Mouse (Mus musculus) midbrain, embryonic 14.5 days (tissue): ENCODE results near the gene Atf6. TPM values are rescaled to one million over a fixed set of nuclear protein-coding genes. Genes with fewer than 3 reads are reported as not detected.

ENCODE experiments used
- ATAC-seq: fragments of 200-750 bp; cut with Nextera tagmentation; 2 replicates; pipeline ENCODE4 v1.8.0; 2017; ENCODE audit warnings: moderate number of reproducible peaks, moderate library complexity; ENCODE audit not compliant: low FRiP score, low TSS enrichment
- DNase-seq: peaks from one replicate; pipeline ENCODE4 v3.0.0-alpha.2; 2015
- H3K27ac ChIP-seq: fragments of 300-500 bp; sonication (generic); replicated peaks from 2 replicates; pipeline ENCODE4 v1.5.1; 2014; ENCODE audit warnings: mild to moderate bottlenecking, low read depth, low read length, moderate library complexity
- H3K27me3 ChIP-seq: fragments of 300-500 bp; sonication (generic); 2 replicates; pipeline ENCODE4 v1.6.1; 2014; ENCODE audit warnings: low read length, control low read depth, mixed read lengths; ENCODE audit not compliant: control insufficient read depth, insufficient read depth
- H3K36me3 ChIP-seq: fragments of 300-500 bp; sonication (generic); 2 replicates; pipeline ENCODE4 v1.6.1; 2014; ENCODE audit warnings: low read length, control low read depth; ENCODE audit not compliant: control insufficient read depth, insufficient read depth
- H3K4me1 ChIP-seq: fragments of 300-500 bp; sonication (generic); 2 replicates; pipeline ENCODE4 v1.6.1; 2014; ENCODE audit warnings: mild to moderate bottlenecking, antibody characterized with exemption, low read length, control low read depth; ENCODE audit not compliant: control insufficient read depth, insufficient read depth
- H3K4me2 ChIP-seq: fragments of 300-500 bp; sonication (generic); 2 replicates; pipeline ENCODE4 v1.6.1; 2014; ENCODE audit warnings: mild to moderate bottlenecking, low read length, moderate library complexity
- H3K4me3 ChIP-seq: fragments of 300-500 bp; sonication (generic); replicated peaks from 2 replicates; pipeline ENCODE4 v1.5.1; 2014; ENCODE audit warnings: low read depth, low read length
- H3K9ac ChIP-seq: fragments of 300-500 bp; sonication (generic); replicated peaks from 2 replicates; pipeline ENCODE4 v1.6.1; 2014; ENCODE audit warnings: mild to moderate bottlenecking, low read length, moderate library complexity
- H3K9me3 ChIP-seq: fragments of 300-500 bp; sonication (generic); 2 replicates; pipeline ENCODE4 v1.6.1; 2016; ENCODE audit warnings: low read length, control low read depth, mixed read lengths; ENCODE audit not compliant: control insufficient read depth
- WGBS: fragments of 180-500 bp; shearing (Covaris S2); extraction: QIAGEN DNeasy Blood & Tissue Kit; methylation state at CpG from one replicate; pipeline ENCODE4 v1.1.7; 2014; 5-methylcytosine and 5-hydroxymethylcytosine counted together
- polyA plus RNA-seq: library from polyadenylated mRNA; unstranded; fragments of >200 nt; fragmentation: Nextera tagmentation; extraction: Ambion mirVana; gene quantifications from 2 replicates; pipeline ENCODE4 v1.2.1, GENCODE M21; 2014

The Atf6 gene
- polyA plus RNA-seq, 1 experiment from 2014 or later: 12.0 TPM

- ATAC-seq: no peak
- no peaks in the 10 kb centered on the region for H3K4me1 ChIP-seq
- H3K9me3 ChIP-seq: no peaks in the 10 kb centered on the region
- no peak overlapping the region for H3K9ac ChIP-seq
- no peak overlapping the region for H3K27ac ChIP-seq
- 93% methylated on average over 6 of the region's 6 CpGs for WGBS
- H3K4me3 ChIP-seq: no peak overlapping the region
- no peaks in the 10 kb centered on the region for H3K27me3 ChIP-seq
- DNase-seq: no peak
- H3K36me3 ChIP-seq: 0 out of 2 replicates have a peak, but pooled peaks cover 3% of the 10 kb centered on the region
- H3K4me2 ChIP-seq: no peak overlapping the region
Observed at GRCm38 (mm10) chr1:170704103-170704502, 163.5 kb downstream of the Atf6 start.

- Histone ChIP-seq H3K9me3 (no peaks in the 10 kb centered on the region), H3K9ac (no peak overlapping the region), H3K4me3 (no peak overlapping the region), H3K27me3 (no peaks in the 10 kb centered on the region), H3K36me3 (no peaks in the 10 kb centered on the region), H3K27ac (no peak overlapping the region), H3K4me2 (no peak overlapping the region), H3K4me1 (no peaks in the 10 kb centered on the region)
- 88% methylated on average over 6 of the region's 6 CpGs for WGBS
- ATAC-seq (no peak), DNase-seq (no peak)
Observed at GRCm38 (mm10) chr1:170702958-170703357, 164.6 kb downstream of the Atf6 start.

- no peak overlapping the region for H3K4me2 ChIP-seq
- H3K4me3 ChIP-seq: no peak overlapping the region
- no peaks in the 10 kb centered on the region for H3K9me3 ChIP-seq
- H3K36me3 ChIP-seq: no peaks in the 10 kb centered on the region
- no peaks in the 10 kb centered on the region for H3K4me1 ChIP-seq
- ATAC-seq (no peak), DNase-seq (no peak)
- no peak overlapping the region for H3K9ac ChIP-seq
- H3K27me3 ChIP-seq: no peaks in the 10 kb centered on the region
- no peak overlapping the region for H3K27ac ChIP-seq
- WGBS: 65% methylated on average over 2 of the region's 2 CpGs
Observed at GRCm38 (mm10) chr1:170702263-170702662, 165.3 kb downstream of the Atf6 start.

- no peaks in the 10 kb centered on the region for H3K27me3 ChIP-seq
- H3K9ac ChIP-seq: no peak overlapping the region
- WGBS: 83% methylated on average over 8 of the region's 8 CpGs
Observed at GRCm38 (mm10) chr1:170701582-170701981, 166.0 kb downstream of the Atf6 start.

GRCm38 (mm10) chr1:170701178-170701577 lies 166.4 kb downstream of the Atf6 start:
- DNase-seq (no peak), ATAC-seq (no peak)
- Histone ChIP-seq H3K27ac (no peak overlapping the region), H3K4me1 (no peaks in the 10 kb centered on the region), H3K36me3 (no peaks in the 10 kb centered on the region), H3K4me3 (no peak overlapping the region), H3K27me3 (no peaks in the 10 kb centered on the region), H3K4me2 (no peak overlapping the region), H3K9me3 (no peaks in the 10 kb centered on the region), H3K9ac (no peak overlapping the region)
- WGBS: 72% methylated on average over 3 of the region's 3 CpGs

More at GRCm38 (mm10) chr1:170701582-170701981, 166.0 kb downstream of the Atf6 start:
- no peak overlapping the region for H3K27ac ChIP-seq
- no peak overlapping the region for H3K4me2 ChIP-seq
- no peaks in the 10 kb centered on the region for H3K4me1 ChIP-seq
- H3K9me3 ChIP-seq: no peaks in the 10 kb centered on the region
- H3K4me3 ChIP-seq: no peak overlapping the region
- no peak for ATAC-seq
- DNase-seq: no peak
- H3K36me3 ChIP-seq: no peaks in the 10 kb centered on the region

- DNase-seq (no peak), ATAC-seq (no peak)
- Histone ChIP-seq H3K27ac (no peak overlapping the region), H3K4me2 (no peak overlapping the region), H3K27me3 (no peaks in the 10 kb centered on the region), H3K4me1 (no peaks in the 10 kb centered on the region), H3K9me3 (no peaks in the 10 kb centered on the region), H3K36me3 (no peaks in the 10 kb centered on the region), H3K4me3 (no peak overlapping the region), H3K9ac (no peak overlapping the region)
- WGBS: 87% methylated on average over 3 of the region's 3 CpGs
Observed at GRCm38 (mm10) chr1:170700496-170701027, 167.0 kb downstream of the Atf6 start.

GRCm38 (mm10) chr1:170699553-170699952 lies 168.0 kb downstream of the Atf6 start:
- Histone ChIP-seq H3K36me3 (no peaks in the 10 kb centered on the region), H3K4me1 (no peaks in the 10 kb centered on the region), H3K27ac (no peak overlapping the region), H3K27me3 (no peaks in the 10 kb centered on the region), H3K9ac (no peak overlapping the region), H3K4me3 (no peak overlapping the region), H3K4me2 (no peak overlapping the region), H3K9me3 (no peaks in the 10 kb centered on the region)
- no peak for ATAC-seq
- no peak for DNase-seq
- WGBS: 88% methylated on average over 9 of the region's 9 CpGs

GRCm38 (mm10) chr1:170698771-170699170 lies 168.8 kb downstream of the Atf6 start:
- no peak overlapping the region for H3K4me2 ChIP-seq
- no peaks in the 10 kb centered on the region for H3K27me3 ChIP-seq
- WGBS: 79% methylated on average over 3 of the region's 3 CpGs
- H3K36me3 ChIP-seq: no peaks in the 10 kb centered on the region
- H3K4me1 ChIP-seq: no peaks in the 10 kb centered on the region
- no peak overlapping the region for H3K27ac ChIP-seq
- H3K9me3 ChIP-seq: no peaks in the 10 kb centered on the region
- H3K4me3 ChIP-seq: no peak overlapping the region
- ATAC-seq (no peak), DNase-seq (no peak)
- no peak overlapping the region for H3K9ac ChIP-seq

GRCm38 (mm10) chr1:170697771-170698356 lies 169.7 kb downstream of the Atf6 start:
- Histone ChIP-seq H3K9ac (no peak overlapping the region), H3K4me2 (no peak overlapping the region), H3K27me3 (no peaks in the 10 kb centered on the region), H3K4me1 (no peaks in the 10 kb centered on the region), H3K9me3 (no peaks in the 10 kb centered on the region), H3K4me3 (no peak overlapping the region), H3K36me3 (no peaks in the 10 kb centered on the region), H3K27ac (no peak overlapping the region)
- no peak for ATAC-seq
- no peak for DNase-seq
- 86% methylated on average over 7 of the region's 7 CpGs for WGBS
